Mouse (Mus musculus): ENCODE data around the gene Dennd2d.
A peak's percentile ranks its signal among the peaks of the same experiment; 100 is the strongest.

Gene Dennd2d

DNA sequence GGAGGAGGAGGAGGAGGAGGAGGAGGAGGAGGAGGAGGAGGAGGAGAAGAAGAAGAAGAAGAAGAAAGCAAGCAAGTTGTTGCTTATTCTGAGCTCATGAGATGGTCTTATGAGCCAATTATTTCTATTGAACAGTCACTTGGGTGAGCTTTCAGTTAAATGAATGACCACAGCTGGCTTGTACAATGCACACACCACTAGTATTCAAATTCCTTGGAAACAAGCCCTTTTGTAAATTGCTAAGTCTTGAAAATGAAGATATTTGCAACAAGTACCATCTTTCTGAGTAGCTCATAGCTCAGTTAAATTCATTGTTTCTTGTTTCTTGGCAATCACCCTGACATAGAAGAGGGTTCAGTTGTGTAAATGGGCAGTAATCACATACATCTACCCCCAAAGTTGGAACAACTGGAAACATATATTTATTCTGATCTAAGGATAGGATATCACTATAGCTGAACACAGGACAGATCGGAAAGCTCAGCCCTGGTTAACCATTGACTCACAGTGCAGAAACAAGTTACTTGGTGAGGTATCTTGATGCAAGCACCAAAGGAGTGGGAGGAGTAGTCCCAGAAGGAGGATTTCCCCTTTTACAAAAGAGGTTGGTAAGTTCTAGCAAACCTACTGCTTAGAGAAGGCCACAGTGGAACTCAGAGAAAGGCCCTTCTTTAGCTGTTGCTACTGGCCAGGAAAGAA, 13.3 kb downstream of the Dennd2d start:
- ATAC-seq (ENCODE audit: insufficient number of reproducible peaks, low FRiP score, low TSS enrichment), result no peak

DNA sequence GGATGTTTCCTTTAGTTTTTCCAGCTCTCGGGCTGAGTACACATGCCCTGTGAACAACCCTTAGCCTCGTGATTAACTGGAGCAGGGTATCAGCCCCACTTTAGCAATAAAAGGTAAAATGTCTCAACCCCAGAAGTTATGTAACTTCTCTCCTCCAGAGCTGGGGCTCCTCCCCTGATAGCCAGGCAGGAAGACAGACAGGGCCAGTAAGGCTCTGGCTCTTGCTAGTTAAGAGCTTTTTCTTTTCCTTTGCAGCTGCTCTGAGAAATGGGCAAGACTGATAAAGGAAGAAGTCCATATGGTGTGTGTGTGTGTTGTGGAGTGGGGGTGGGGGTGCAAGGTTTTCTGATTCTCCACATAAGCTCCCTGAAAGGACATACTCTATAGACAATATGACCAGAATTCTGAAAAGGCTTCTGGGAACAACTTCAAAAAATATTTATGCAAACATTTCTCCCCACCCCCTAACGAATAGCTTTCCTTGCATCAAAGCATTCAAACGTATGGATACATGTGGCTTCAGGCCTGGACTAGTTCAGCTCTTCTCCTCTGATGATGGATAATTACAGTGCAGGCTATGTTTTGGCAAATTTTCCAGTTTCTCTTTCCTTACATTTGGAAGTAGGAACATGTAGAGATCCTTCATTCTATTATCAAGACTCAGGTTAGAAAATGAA, 14.0 kb downstream of the Dennd2d start:
- no peak for ATAC-seq (ENCODE audit: insufficient number of reproducible peaks, low FRiP score, low TSS enrichment)

DNA sequence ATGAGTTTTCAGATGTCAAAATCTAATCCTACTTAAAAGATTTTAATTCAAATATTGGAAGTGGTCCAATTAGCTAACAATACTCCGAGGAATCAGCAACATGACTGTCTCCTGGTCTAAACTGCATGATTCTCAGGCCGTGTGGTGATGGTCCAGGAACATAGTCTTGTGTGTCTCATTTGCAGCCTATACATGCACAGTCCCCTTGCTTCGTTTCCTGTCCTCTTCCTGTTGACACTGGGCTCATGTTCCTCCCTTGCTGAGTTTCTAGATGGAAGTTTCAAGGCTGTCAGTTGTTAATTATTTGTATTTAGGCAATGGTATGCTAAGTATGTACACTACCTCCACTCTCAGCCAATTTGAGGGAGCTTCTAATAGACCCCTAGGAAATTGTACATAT, 14.8 kb downstream of the Dennd2d start:
- no peak for ATAC-seq (ENCODE audit: insufficient number of reproducible peaks, low FRiP score, low TSS enrichment)

DNA sequence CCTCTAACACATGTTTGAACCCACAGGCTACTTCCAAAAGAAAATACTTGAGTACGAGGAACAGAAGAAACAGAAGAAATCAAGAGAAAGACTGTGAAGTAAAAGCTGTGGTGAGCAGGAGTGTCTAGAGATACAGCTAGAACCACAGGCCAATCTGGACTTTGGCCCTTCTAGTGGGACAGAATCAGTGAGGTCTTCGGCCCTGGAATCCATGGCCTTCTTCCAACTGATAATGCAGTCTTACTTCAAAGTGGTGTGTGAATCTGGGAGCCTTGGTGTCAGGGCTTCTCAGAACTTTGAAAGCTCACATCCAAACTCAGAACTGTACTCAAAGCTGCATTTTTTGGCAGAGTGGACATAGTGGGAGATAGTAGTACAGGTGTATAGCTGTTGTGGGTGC, 18.3 kb downstream of the Dennd2d start:
- ATAC-seq (ENCODE audit: insufficient number of reproducible peaks, low FRiP score, low TSS enrichment), result no peak

DNA sequence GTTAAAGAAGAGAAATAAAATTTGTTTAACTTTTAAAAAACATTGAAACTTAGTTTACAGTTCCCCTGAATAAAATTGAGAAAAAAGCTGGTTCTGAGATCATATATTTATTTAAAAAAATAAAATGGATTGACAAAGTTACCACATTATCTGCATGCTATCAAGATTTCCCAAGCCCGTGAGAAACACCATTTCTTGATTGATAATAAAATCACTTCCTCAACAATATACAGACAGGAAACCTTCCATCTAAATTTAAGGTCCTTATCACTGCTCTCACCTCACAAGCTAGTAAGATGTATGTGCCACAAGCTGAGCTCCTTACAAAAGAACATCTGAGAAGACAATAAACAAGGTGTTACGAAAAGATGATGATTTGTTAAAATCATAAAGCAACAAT, 20.7 kb downstream of the Dennd2d start:
- no peak for ATAC-seq (ENCODE audit: insufficient number of reproducible peaks, low FRiP score, low TSS enrichment)

DNA sequence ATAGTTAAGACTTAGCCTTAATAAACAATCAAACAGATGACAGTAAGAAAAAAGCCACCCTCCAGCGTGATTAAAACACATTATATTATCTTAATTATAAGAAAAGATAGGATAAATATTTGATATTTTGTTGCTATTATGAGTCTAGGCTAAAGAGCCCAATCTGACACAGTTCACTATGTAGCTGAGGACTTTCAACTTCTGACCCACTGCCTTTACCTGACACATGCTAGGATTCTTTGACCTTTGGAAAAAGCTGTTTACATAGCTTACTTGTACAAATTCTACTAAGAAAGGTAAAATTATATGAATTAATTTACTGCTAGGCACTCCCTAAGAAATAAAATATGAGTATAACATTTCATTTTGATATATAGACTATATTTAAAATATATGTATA, 28.5 kb downstream of the Dennd2d start:
- ATAC-seq (ENCODE audit: insufficient number of reproducible peaks, low FRiP score, low TSS enrichment), result no peak

DNA sequence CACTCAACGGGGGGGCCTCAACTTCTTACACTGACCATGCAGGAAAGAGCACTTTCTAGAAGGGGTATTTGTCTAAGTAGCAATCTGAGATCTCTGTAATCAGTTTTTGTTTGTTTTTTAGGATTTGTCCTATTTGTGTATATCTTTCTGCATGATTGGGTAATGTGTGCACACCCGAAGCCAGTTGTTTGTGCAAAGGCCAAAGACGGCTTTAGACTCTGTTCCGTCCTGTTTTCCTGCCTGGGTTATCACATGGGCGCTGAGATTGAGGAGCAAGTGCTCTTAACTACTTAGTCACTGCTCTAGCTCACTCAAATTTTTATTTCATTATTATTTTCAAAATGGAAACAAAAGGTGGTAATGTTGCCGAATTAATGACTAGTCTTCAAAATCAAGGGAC, 32.8 kb downstream of the Dennd2d start:
- no peak for ATAC-seq (ENCODE audit: insufficient number of reproducible peaks, low FRiP score, low TSS enrichment)

DNA sequence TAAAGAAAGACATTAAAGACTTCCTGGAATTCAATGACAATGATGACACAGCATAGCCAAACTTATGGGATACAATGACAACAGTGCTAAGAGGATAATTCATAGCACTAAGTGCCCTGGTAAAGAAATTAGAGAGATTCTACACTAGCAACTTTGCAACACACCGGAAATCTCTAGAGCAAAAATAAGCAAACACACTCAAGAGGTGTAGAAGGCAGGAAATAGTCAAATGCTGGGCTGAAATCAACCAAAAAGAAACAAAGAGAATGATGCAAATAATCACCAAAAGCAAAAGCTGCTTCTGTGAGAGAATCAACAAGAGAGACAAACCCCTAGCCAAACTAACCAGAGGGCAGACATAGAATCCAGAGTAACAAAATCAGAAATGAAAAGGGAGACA, 40.5 kb downstream of the Dennd2d start:
- ATAC-seq (ENCODE audit: insufficient number of reproducible peaks, low FRiP score, low TSS enrichment), result no peak

DNA sequence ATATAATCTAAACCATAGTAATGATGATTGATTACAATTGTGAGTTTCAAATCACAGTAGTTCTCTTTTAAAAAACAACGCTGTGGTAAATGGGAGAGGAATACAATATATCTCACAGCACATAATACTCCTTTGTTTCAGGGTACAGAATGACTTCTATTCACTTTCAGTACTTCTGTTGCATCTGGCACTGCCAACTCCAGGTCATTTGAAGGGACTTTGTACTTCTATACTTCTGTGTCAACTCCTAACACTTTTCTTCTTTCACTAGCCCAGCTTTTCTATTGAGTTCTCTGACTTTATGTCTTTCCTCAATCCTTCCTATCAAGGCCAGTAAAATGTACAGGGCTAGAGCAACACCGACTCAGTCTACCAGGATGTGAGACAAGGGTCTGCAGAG, 44.2 kb downstream of the Dennd2d start:
- no peak for ATAC-seq (ENCODE audit: insufficient number of reproducible peaks, low FRiP score, low TSS enrichment)

DNA sequence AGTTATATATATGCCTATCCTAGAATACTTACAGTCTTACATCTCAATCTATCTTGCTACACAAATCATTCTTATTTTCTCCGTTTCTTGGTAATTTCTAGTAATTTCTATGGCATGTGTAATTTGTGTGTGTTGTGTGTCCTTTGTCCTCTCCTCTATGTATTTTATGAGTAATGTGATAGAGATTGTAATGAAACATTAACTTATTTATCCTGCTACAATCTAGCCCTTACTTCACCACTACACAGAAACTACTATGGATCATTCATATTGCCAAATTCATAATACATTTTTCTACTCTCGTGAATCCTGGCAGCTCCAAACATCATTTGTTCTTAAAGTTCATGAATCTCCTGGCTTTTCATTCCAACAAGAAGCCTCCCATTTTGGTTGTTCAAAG, 45.8 kb downstream of the Dennd2d start:
- no peak for ATAC-seq (ENCODE audit: insufficient number of reproducible peaks, low FRiP score, low TSS enrichment)

DNA sequence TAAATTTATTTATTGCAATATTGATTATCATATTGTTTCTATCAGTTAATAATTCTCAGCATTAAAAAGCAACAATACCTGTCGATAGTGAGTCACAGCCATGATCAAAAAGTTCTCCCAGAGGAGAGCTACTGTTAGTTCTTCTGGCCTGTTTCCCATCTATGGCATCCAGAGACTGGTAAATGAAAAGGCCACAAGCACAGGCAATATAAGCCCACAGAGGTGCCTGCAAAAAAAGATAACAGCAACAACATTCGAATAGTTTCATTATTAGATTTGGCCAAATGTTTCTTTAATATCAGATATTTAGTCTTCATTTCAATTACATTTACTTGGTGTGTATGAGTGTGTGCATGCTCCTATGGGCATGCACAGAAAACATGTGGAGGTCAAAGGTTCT, 51.1 kb downstream of the Dennd2d start:
- ATAC-seq (ENCODE audit: insufficient number of reproducible peaks, low FRiP score, low TSS enrichment), result no peak

DNA sequence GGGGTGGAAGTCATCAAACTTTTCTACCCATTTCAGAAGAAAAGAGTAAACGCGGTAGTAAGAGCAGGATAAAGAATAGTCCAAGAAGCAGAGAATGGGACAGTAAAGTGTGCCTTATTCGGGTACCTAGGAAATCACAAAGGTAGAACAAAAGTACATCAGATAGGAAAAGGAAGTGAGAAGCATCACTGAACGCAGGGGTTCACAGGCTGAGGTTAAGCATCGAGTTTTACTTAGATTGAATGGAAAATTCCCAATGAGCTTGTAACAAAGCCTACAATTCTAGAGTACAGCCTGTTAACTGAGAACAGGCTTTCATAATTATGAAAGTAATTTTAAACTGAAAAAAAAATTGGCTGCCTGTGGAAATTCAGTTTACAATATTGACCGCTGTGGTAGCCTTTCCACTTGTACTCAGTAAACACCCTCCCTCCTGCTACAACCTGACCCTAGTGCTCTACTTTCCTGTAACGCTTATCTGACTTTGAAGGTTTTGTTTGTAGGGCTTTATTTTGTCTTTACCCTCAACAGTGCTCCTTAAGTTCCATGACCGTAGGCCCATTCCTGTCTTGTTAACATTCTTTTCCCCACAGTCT, 62.6 kb downstream of the Dennd2d start:
- ATAC-seq (ENCODE audit: insufficient number of reproducible peaks, low FRiP score, low TSS enrichment), result no peak

DNA sequence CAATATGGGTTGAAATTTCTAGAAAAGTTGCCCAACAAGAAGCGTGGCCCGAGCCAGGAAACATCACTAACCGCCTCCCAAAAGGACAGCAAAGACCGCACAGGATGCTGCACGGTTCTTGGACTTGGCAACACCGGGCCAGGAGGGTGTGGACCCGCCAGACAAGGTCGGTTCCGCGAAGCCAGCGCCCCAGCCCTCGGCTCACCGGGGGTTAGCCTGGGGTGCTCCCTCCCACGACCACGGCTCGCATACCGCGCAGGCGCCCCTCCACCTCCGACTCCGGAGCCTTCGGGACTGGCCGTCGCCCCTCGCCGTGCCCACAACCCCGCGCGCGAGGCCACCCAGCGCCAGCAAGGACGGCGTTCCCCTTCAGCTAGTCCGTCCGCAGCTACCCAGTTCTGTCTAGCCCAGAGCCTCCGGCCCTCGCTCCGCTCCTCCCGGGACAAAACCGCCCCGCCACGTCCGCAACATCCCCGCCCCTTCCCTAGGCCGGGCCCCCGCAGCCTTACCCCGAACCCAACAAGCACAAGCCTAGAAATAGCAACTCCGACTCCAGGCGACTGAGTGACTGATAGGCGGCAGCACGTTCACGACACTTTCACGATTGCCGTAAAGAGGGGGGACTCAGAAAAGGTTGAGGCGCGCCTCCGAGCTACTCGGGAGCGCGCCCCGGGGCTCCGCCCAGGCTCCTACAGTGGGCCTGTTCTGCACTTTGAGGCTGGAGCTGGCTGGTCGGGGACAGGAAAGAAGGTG, 65.1 kb downstream of the Dennd2d start, which contains the start of the genes Dram2 and Cept1:
TSS of gene Dram2 (plus strand) at position 628 of the 753 bp plus-strand sequence.
TSS of gene Cept1 (minus strand) at position 632 of the 753 bp plus-strand sequence.
- ATAC-seq (ENCODE audit: insufficient number of reproducible peaks, low FRiP score, low TSS enrichment), result peak; percentile 92

DNA sequence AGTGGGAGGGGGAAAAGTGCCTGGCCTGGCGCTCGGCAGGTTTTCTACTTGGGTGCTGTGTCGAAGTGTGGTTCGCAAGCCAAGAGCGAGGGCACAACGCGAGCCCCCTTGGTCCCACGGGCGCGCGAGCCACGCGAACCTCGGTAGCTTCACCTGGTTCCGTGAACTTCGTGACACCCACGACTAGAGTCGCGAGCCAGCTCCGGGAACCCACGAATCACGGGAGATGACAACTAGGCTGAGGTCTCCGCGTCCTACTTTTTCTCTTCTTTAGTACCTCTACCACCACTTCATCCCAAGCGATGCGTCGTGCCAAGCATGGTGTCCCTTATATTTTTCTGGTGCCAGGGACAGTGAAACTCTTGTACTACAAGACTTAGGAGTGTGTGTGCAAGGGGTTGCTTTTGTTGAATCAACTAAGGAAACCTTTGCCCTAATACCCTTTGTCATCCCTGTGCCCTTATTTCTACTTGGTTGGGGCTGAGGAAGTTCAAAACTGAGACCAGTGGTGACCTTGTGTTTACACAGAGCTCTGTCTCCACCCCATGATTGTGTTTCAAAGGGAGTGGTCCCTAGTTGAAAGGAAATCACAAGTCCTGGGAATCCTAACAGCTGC, 65.8 kb downstream of the Dennd2d start:
- peak; percentile 1; the same call in 1 of the 2 replicates for ATAC-seq (ENCODE audit: insufficient number of reproducible peaks, low FRiP score, low TSS enrichment)

DNA sequence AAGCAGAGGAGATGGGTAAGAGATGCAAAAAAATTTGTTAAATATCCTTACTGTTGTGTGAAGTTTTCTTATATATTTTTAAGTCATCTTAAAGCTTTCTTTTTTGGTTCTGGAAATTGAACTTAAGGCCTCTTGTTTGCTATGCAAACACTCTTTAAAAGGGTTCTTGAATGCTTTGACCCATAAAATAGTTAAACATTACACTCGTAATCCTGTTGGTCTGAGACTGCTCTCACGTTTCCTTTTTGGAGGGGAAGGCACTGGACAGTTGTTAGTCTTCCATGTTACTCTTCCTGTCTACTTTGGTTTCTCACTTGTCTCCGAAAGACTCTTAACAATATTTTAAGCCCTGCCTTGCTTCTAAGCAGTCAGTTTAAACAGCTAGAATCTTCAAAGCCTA, 66.8 kb downstream of the Dennd2d start:
- ATAC-seq (ENCODE audit: insufficient number of reproducible peaks, low FRiP score, low TSS enrichment), result no peak
